Mouse (Mus musculus) thymus, postnatal 10 days (tissue): Measurements from ENCODE around the gene Rora.

ENCODE experiments used
- DNase-seq, 2 experiments: peaks; one replicate each; pipeline ENCODE4 v3.0.0; 2021; ENCODE audit warnings: low spot score in 2 of 2

Gene Rora

DNA sequence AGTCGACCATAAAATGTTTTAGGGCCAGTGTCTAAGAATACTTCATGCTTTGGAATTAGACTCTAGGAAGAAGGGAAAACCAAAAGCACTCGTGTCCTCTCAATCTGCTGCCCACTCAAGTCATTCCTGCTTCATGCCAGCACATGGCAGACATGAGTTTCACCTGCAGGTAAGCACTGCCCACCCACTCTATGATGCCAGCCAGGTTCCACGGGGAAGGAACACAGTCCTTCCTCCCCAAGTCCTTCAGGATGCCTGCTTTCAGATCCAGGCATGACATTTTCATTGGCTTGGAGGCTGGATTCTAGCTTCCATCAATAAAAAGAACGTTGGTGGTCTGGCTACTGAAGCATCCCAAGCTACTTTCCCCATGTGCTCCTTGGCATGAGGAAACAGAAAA, 166.4 kb downstream of the Rora start:
- no peak for DNase-seq

DNA sequence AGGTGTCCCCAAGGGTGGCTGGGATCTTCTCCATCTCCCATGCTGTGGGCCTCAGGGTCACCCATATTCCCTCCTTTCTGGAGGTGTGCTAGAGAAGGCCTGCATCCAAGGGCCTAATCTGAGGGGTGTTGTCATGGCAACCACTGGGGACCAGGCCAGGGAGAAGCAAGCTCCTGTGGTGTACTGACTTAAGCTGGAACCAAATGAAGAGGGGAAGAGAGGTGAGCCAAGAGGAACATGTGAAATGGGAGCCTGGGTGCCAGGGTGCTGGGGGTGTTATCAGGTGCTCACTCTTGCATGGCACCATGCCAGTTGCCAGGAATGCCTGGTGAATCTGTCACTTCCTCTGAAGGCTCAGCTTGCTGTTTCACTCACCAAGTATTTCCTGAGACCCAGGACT, 166.9 kb downstream of the Rora start:
- no peak for DNase-seq

- DNase-seq, result no peak
Measured at GRCm38 (mm10) chr9:68821388-68821787, 167.8 kb downstream of the Rora start.

DNA sequence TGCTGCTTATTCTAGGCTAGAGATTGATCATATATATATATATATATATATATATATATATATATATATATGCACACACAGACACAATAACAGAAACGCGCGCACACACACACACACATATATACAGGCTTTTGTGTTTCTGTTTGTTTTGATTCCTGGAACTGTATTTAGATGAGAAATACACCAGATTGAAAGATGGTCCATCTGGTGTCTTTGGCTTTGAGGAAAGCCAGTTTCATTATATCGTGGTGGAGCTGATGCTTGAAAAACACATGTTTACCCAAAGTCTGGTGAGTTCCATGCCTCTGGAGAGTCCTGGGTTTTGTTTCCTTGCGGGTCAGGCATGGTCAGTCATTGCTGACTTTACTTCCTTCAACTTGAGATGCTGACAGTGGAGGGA, 169.7 kb downstream of the Rora start:
- no peak for DNase-seq

GRCm38 (mm10) chr9:68825107-68825506, 171.5 kb downstream of the Rora start:
- no peak for DNase-seq

DNA sequence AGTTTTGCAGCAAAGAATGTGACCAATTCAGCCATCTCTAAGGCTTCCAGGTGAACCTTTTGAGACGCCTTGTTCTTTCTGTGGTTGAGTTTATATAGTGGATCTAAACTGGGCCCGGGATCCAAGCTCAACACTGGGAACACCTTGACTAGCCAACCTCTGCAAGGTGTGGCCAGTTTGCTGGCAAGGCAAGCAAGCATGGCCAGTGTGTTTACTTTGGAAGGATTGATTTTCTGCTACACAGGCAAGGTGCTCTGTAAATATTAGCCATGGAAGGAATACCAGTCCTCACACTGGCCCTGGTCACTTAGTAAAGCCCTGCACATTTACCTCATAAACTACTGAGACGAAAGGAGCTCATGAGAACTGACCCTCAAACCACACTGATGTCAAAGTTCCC, 172.3 kb downstream of the Rora start:
- DNase-seq, result no peak

- DNase-seq, result no peak
Measured at GRCm38 (mm10) chr9:68827441-68827840, 173.9 kb downstream of the Rora start.

- no peak for DNase-seq
Measured at GRCm38 (mm10) chr9:68829903-68830302, 176.3 kb downstream of the Rora start.

DNA sequence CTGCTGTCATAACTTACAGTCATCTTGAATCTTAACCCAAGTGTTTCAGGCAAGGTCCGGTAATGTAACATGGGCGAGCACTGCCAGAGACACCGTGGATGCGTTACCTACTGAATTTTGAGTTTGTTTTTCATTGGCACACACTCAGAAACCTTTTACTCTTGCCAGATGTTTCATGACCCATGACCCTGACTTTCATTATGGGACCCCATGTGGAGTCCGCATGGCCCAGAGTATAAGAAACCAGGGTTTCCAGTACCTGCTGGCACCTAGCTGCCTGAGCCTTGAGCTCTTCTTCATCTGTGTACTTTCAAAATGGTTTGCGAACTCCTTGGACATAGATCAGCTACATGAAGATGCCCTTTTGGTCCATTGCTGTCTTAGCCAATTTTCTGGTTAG, 179.7 kb downstream of the Rora start:
- no peak for DNase-seq

DNA sequence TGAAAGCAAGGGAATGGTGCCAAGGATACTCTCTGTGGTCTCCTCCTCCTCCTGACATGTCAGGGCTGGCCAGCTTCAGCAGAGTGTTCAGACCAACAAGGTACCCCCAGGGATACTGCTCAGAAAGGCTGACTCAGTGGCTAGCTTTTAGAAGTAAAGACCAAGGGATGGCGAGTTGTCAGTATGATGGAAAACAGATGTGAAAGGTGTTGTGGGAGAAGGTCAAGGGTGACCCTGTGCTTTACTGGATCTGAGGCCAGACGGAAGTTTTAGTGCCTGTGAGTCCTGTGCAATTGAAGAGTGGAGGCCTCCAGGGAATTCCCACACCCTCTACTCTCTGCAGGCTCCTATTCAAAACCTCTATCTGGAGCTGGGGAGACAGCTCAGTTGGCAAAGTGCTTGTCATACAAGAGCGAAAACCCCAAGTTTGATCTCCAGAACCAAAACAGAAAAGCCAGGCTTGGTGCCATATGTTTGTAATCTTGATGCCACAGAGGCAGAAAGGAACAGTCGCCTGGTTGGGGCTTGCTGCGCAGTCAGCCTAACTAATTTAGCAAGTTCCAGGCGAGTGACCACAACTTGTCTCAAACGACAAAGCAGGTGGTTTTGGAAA, 181.6 kb downstream of the Rora start:
- DNase-seq, result no peak

GRCm38 (mm10) chr9:68842134-68842892, 188.7 kb downstream of the Rora start:
- no peak for DNase-seq

GRCm38 (mm10) chr9:68845556-68845955, 192.0 kb downstream of the Rora start:
- no peak for DNase-seq

- DNase-seq, result no peak
Measured at GRCm38 (mm10) chr9:68850321-68850720, 196.7 kb downstream of the Rora start.

GRCm38 (mm10) chr9:68852201-68852600, 198.6 kb downstream of the Rora start:
- no peak for DNase-seq

DNA sequence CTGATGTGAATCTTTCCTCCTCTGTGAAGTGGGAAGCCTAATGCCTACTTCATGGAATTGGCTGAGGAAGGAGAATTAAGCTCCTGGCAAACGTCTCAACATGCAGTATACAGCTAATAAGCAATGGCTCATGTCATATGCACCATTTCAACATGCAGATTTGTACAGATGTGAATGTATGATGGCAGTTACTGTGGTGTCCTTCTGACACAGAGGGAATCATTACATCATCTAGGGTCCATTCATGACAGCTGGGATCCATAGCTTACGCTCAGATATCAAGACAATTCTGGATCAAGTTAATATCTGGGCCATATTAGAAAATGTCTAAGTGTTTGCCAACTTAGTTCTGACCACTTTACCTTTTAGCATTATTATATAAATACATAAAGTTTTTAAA, 199.3 kb downstream of the Rora start:
- no peak for DNase-seq

DNA sequence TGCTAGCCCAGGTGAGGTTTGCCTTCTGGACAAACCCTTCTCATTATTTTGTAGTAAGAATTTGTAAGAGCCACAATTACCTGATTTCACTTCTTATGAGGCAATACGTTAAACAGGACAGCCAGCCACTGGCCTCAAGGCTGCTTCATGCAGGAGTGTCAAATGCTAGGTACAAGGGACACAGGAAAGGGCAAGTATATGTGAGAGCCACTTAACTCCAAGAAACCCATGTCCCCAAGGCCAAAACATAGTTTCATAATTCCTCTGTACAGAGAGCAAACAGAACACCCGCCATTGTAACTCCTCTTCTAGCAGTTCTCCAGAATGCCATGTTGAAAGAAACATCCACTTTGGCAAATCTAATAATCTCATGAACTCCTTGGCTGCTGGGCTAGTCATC, 205.9 kb downstream of the Rora start:
- DNase-seq, result no peak

DNA sequence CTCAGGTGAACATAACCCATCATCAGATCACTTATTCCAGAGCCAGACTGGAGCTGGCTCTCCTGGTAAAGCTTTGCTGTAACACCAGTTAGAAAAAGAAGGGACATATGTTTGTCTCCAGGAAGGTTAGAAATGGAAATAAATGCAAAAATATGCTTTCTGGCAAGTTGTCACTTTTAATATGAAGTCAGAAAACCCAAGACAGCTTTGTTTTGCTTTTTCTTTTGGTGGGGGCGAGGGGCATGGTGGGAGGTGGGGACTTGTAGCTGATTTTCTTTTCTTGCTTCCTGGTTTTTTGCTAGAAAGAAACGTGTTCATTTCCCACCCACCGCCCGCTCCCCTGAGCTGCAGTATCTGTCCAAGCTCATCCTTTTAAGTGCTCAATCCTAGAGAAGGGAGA, 212.7 kb downstream of the Rora start:
- DNase-seq, result no peak

GRCm38 (mm10) chr9:68873838-68874237, 220.3 kb downstream of the Rora start:
- DNase-seq, result no peak

DNA sequence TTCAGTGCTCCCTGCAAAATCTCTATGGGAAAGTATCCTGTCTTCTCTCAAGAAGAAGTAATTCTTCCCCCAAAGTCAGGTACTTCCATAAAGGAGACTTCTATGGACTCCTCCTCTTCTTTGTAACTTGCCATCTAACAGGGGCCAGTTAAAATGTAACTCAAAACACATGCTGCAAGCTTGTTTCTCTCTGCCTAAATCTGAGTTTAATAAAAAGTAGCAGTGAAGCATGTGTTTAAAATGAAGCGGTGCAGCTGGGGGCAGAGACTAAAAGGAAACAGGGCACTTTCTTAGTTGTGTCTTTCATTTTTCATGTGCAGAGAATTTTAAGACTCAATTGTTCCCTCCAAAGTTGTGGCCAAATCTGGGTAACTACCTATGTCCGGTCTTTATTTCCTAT, 221.0 kb downstream of the Rora start:
- DNase-seq, result no peak

- DNase-seq, result no peak
Measured at GRCm38 (mm10) chr9:68875791-68876190, 222.2 kb downstream of the Rora start.

- no peak for DNase-seq
Measured at GRCm38 (mm10) chr9:68876289-68876688, 222.7 kb downstream of the Rora start.

- DNase-seq, result no peak
Measured at GRCm38 (mm10) chr9:68881896-68882295, 228.3 kb downstream of the Rora start.

- DNase-seq, result no peak
Measured at GRCm38 (mm10) chr9:68883005-68883404, 229.4 kb downstream of the Rora start.

GRCm38 (mm10) chr9:68883687-68884086, 230.1 kb downstream of the Rora start:
- no peak for DNase-seq
